Mouse (Mus musculus) lung, postnatal 0 days (tissue): ENCODE results near the gene Sh3bp1.

Experiments
- CTCF ChIP-seq: IDR thresholded peaks from 2 replicates; pipeline ENCODE4 v1.5.1; 2016; ENCODE audit warnings: antibody characterized with exemption, mild to moderate bottlenecking
- EP300 ChIP-seq: IDR thresholded peaks from 2 replicates; pipeline ENCODE4 v1.6.1; 2016; ENCODE audit warnings: antibody characterized with exemption, mild to moderate bottlenecking, control low read depth

- TF ChIP-seq CTCF (no peak), EP300 (no peak)
These were observed 1.2 kb downstream of the Sh3bp1 start for GRCm38 (mm10) chr15:78900585-78901421.
